Mouse (Mus musculus) urinary bladder, postnatal 0 days (tissue): ENCODE data around the gene Fbxl16. TPM values are rescaled to one million over a fixed set of nuclear protein-coding genes. Genes with fewer than 3 reads are reported as not detected.

Experiments used
- polyA plus RNA-seq: library from polyadenylated mRNA; unstranded; fragments of >200 nt; fragmentation: Nextera tagmentation; extraction: Ambion mirVana; gene quantifications from 2 replicates; pipeline ENCODE4 v1.2.1, GENCODE M21; 2015

Fbxl16 gene
- polyA plus RNA-seq, result 1.4 and 1.8 TPM in 2 replicates

GRCm38 (mm10) chr17:25808789-25809605 lies at the start of gene Fbxl16:
Gene Fbxl16 (plus strand): TSS chr17:25809085.

GRCm38 (mm10) chr17:25773549-25774120 lies 35.2 kb upstream of the Fbxl16 start, which contains the start of gene Narfl:
Gene Narfl (plus strand): TSS chr17:25773776.

GRCm38 (mm10) chr17:25785281-25785745 lies 23.6 kb upstream of the Fbxl16 start, which contains the start of gene Haghl:
Gene Haghl (minus strand): TSS chr17:25785673.

GRCm38 (mm10) chr17:25786280-25786679 lies 22.6 kb upstream of the Fbxl16 start, which contains the start of gene Ccdc78:
Gene Ccdc78 (plus strand): TSS chr17:25786580.

GRCm38 (mm10) chr17:25792615-25793014 lies 16.3 kb upstream of the Fbxl16 start, which contains the start of gene Fam173a:
Gene Fam173a (minus strand): TSS chr17:25792901.

GRCm38 (mm10) chr17:25795609-25796092 lies 13.2 kb upstream of the Fbxl16 start, which contains the start of gene AC134908.4:
Gene AC134908.4 (minus strand): TSS chr17:25795659.

GRCm38 (mm10) chr17:25796951-25797369 lies 11.9 kb upstream of the Fbxl16 start, which contains the start of gene Metrn:
Gene Metrn (minus strand): TSS chr17:25797136.

GRCm38 (mm10) chr17:25823452-25823851 lies 14.6 kb downstream of the Fbxl16 start, which contains the start of gene Wdr24:
Gene Wdr24 (plus strand): TSS chr17:25823627.

GRCm38 (mm10) chr17:25828712-25829557 lies 20.1 kb downstream of the Fbxl16 start, which contains the start of gene Jmjd8:
Gene Jmjd8 (plus strand): TSS chr17:25828867.

GRCm38 (mm10) chr17:25833291-25833663 lies 24.4 kb downstream of the Fbxl16 start, which contains the start of gene Stub1:
Gene Stub1 (minus strand): TSS chr17:25833404.

GRCm38 (mm10) chr17:25837076-25837410 lies 28.2 kb downstream of the Fbxl16 start, which contains the start of gene Rhbdl1:
Gene Rhbdl1 (minus strand): TSS chr17:25837295.

GRCm38 (mm10) chr17:25841117-25841880 lies 32.4 kb downstream of the Fbxl16 start, which contains the start of gene Gm20683:
Gene Gm20683 (minus strand): TSS chr17:25841763.

GRCm38 (mm10) chr17:25844396-25844901 lies 35.6 kb downstream of the Fbxl16 start, which contains the start of gene Rhot2:
Gene Rhot2 (minus strand): TSS chr17:25844851.

GRCm38 (mm10) chr17:25860832-25861703 lies 52.2 kb downstream of the Fbxl16 start, which contains the start of gene Wdr90:
Gene Wdr90 (minus strand): TSS chr17:25861501.

GRCm38 (mm10) chr17:25868601-25869191 lies 59.8 kb downstream of the Fbxl16 start, which contains the start of gene Mcrip2:
Gene Mcrip2 (minus strand): TSS chr17:25868764.

